Mouse (Mus musculus) heart, adult 2 months (tissue): ENCODE data around the gene Trim66.

Source experiments
- CTCF ChIP-seq: fragments of 200-600 bp; IDR thresholded peaks from 2 replicates; pipeline ENCODE4 v1.8.1; 2022; ENCODE audit warnings: antibody characterized with exemption, mild to moderate bottlenecking, moderate library complexity
- POLR2A ChIP-seq: fragments of 200-500 bp; IDR thresholded peaks from 2 replicates; pipeline ENCODE4 v1.6.1; 2011; ENCODE audit warnings: mild to moderate bottlenecking, low read depth, low read length, control low read depth; ENCODE audit not compliant: insufficient read depth

DNA sequence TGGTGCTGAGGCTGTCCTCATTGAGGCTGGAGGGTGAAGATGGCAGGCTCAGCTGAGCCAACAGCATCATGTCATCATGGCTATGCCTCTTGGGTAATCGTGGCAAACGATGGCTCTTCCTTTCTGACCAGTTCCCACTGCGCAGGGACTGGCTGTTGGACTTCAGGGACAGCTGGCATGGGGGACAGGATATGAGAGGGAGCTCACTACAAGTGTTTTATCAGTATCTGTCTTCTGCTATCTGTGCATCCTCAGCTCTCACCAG is 34.4 kb upstream of the Trim66 start:
- TF ChIP-seq CTCF (no peak), POLR2A (no peak)
